Mouse (Mus musculus) myocyte (in vitro differentiated cells): ENCODE measurements around the gene Calcoco2. TPM values are rescaled to one million over a fixed set of nuclear protein-coding genes. Genes with fewer than 3 reads are reported as not detected.
"Not testable (repeated sequence)": the region's sequence is repeated elsewhere in the genome, so short reads cannot be mapped to it uniquely, and the experiment has no call there.

Experiments used
- H3K27me3 ChIP-seq: one replicate; pipeline ENCODE4 v1.6.1; 2011; ENCODE audit not compliant: control insufficient read depth, insufficient read depth, insufficient read length
- H3K36me3 ChIP-seq: one replicate; pipeline ENCODE4 v1.6.1; 2011; ENCODE audit not compliant: control insufficient read depth, insufficient read depth
- H3K4me2 ChIP-seq: one replicate; pipeline ENCODE4 v1.6.1; 2011; ENCODE audit warnings: low read depth, control low read depth
- H3K4me3 ChIP-seq: one replicate; pipeline ENCODE4 v1.5.1; 2011; ENCODE audit warnings: mild to moderate bottlenecking, control low read depth, moderate library complexity
- H3K79me2 ChIP-seq: one replicate; pipeline ENCODE4 v1.6.1; 2011; ENCODE audit not compliant: control insufficient read depth, insufficient read depth
- H3ac ChIP-seq: one replicate; pipeline ENCODE4 v1.6.1; 2011; ENCODE audit not compliant: control insufficient read depth, insufficient read length
- CEBPB ChIP-seq: IDR thresholded peaks from 2 replicates; pipeline ENCODE4 v1.6.1; 2011; ENCODE audit warnings: mild to moderate bottlenecking, moderate library complexity; ENCODE audit not compliant: poor library complexity, insufficient read depth, severe bottlenecking
- E2F4 ChIP-seq: IDR thresholded peaks from one replicate; pipeline ENCODE4 v1.6.1; 2011; ENCODE audit warnings: mild to moderate bottlenecking, control low read depth, moderate library complexity; ENCODE audit not compliant: insufficient read depth
- MAX ChIP-seq: IDR thresholded peaks from one replicate; pipeline ENCODE4 v1.6.1; 2011; ENCODE audit warnings: low read depth, mild to moderate bottlenecking, control low read depth
- MYOD1 ChIP-seq, 3 experiments: IDR thresholded peaks; one replicate each; pipeline ENCODE4 v1.6.1; 2011; ENCODE audit warnings: control low read depth in 2 of 3, low read depth in 2 of 3, mild to moderate bottlenecking in 2 of 3, moderate library complexity in 1 of 3; ENCODE audit not compliant: insufficient read length in 2 of 3, control insufficient read depth in 1 of 3
- MYOG ChIP-seq, 3 experiments: IDR thresholded peaks; one replicate each; pipeline ENCODE4 v1.6.1; 2011; ENCODE audit warnings: control low read depth in 2 of 3, low read depth in 2 of 3, mild to moderate bottlenecking in 2 of 3; ENCODE audit not compliant: insufficient read length in 2 of 3, control insufficient read depth in 1 of 3, insufficient read depth in 1 of 3
- POLR2A ChIP-seq: IDR thresholded peaks from one replicate; pipeline ENCODE4 v1.6.1; 2011; ENCODE audit warnings: low read depth, mild to moderate bottlenecking, control low read depth, moderate library complexity; ENCODE audit not compliant: insufficient read length
- POLR2AphosphoS2 ChIP-seq: IDR thresholded peaks from one replicate; pipeline ENCODE4 v1.6.1; 2011; ENCODE audit warnings: low read depth, control low read depth; ENCODE audit not compliant: insufficient read length
- REST ChIP-seq: IDR thresholded peaks from one replicate; pipeline ENCODE4 v1.6.1; 2011; ENCODE audit warnings: mild to moderate bottlenecking, control low read depth, moderate library complexity; ENCODE audit not compliant: insufficient read depth, insufficient read length
- SRF ChIP-seq: IDR thresholded peaks from one replicate; pipeline ENCODE4 v1.6.1; 2011; ENCODE audit warnings: low read depth; ENCODE audit not compliant: control insufficient read depth, insufficient read length
- TCF12 ChIP-seq: IDR thresholded peaks from one replicate; pipeline ENCODE4 v1.6.1; 2011; ENCODE audit warnings: mild to moderate bottlenecking, control low read depth; ENCODE audit not compliant: poor library complexity, insufficient read depth, severe bottlenecking
- TCF3 ChIP-seq: IDR thresholded peaks from one replicate; pipeline ENCODE4 v1.6.1; 2011; ENCODE audit warnings: low read depth, control low read depth; ENCODE audit not compliant: insufficient read length
- USF1 ChIP-seq: IDR thresholded peaks from one replicate; pipeline ENCODE4 v1.6.1; 2011; ENCODE audit warnings: low read depth, mild to moderate bottlenecking, control low read depth, moderate library complexity
- polyA plus RNA-seq: library from polyadenylated mRNA; unstranded; fragments of >200 nt; fragmentation: generic; extraction: Trizol; gene quantifications from one replicate; pipeline ENCODE4 v1.2.1, GENCODE M21; 2012; ENCODE audit warnings: missing spikeins

The Calcoco2 gene
- polyA plus RNA-seq, 1 experiment = not detected

DNA sequence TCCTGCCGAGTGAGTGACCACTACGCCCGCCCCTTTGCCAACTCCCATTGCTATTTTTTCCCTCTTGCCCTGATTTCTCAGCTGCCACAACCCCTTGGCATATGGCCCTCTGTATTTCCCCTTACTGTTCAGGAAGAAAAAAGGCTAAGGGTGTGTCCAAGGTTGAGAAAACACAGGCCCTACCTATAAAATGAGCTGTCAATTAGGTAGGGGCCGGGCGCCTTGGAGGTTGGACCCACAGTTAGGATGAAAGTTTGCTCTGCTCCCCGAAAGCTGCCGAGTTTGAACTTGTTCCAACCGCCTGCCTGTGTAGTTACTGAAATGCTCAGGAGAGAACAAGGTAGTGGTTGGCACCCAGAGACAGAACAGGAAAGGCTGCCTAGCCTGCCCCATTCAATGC lies 24.1 kb upstream of the Calcoco2 start:
- Histone ChIP-seq H3K79me2 (no peaks in the 10 kb centered on the region), H3ac (no peak overlapping the region), H3K36me3 (no peaks in the 10 kb centered on the region), H3K4me2 (no peak overlapping the region), H3K27me3 (peaks cover 5% of the 10 kb centered on the region), H3K4me3 (no peak overlapping the region)
- TF ChIP-seq TCF3 = no peak
- TF ChIP-seq MAX = no peak
- no peak for TF ChIP-seq MYOD1 (IDR thresholded peaks at IDR 0.05; ENCODE audit: control insufficient read depth in 1 of 3, insufficient read length in 2 of 3, low read depth in 2 of 3)
- TF ChIP-seq SRF = no peak
- no peak for TF ChIP-seq TCF12
- TF ChIP-seq POLR2A = no peak
- no peak for TF ChIP-seq E2F4

DNA sequence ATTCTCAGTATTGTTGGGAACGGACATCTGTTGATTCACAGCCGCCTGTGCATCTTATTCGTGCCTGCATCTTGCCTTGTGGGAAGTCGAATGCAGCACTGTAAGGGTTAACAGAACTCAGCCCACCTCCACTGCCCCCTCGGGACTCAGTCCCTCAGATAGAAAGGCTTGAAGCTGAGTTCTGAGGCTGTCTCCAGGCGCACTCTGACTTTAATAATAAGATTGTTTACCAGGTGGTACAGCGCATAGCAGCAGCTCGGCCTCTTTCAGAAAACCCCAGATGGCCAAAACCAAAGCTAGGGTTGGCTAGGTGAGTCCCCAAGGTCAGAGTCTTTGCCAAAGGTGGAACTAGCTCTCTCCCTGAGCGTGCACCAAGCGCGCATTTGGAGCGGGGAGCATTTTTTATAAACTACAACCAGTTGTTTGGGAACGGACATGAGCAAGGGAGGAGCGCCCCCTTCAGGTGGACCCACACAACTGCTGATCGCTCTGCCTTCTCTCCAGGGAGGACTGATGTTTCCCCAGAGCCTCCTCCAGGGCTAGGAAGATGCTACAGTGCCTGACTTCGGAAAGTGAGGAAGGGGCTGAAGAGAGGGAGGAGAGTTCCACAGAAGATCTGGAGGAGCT lies 21.6 kb upstream of the Calcoco2 start, which contains the start of gene Ttll6:
Gene Ttll6 (plus strand): TSS at position 548 of the 627 bp plus-strand sequence.
- Histone ChIP-seq H3K27me3 (peaks cover 5% of the 10 kb centered on the region), H3K4me3 (no peak within 1 kb of the TSS)

DNA sequence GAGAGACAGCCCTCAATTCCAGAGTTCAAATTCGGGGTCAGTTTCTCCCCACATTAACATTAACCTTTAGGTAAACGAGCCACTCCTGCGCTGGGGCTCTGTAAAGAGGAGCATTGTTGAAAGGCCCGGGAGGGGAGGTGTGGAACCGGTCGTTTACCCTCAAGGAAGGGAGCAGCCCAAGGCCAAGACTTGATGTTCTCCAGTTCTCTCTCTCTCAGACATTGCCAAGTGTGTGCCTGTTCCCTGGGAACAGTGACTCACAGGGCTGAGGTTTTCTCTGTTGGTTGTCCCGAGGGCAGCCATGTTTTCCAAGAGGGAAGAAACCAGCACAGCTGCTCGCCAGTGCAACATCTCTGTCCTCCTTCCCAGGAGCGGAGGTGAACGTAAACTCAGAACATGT lies 18.8 kb upstream of the Calcoco2 start:
- no peaks in the 10 kb centered on the region for H3K79me2 ChIP-seq
- H3K27me3 ChIP-seq = peaks cover 5% of the 10 kb centered on the region
- H3K36me3 ChIP-seq = no peaks in the 10 kb centered on the region
- no peak overlapping the region for H3ac ChIP-seq
- no peak overlapping the region for H3K4me2 ChIP-seq
- no peak for TF ChIP-seq CEBPB
- no peak for TF ChIP-seq MYOG (IDR thresholded peaks at IDR 0.05; ENCODE audit: control insufficient read depth in 1 of 3, insufficient read depth in 1 of 3, insufficient read length in 2 of 3, low read depth in 2 of 3)
- H3K4me3 ChIP-seq = no peak overlapping the region

More for the DNA sequence above, 21.6 kb upstream of the Calcoco2 start, which contains the start of gene Ttll6:
- no peak within 1 kb of the TSS for H3ac ChIP-seq
- TF ChIP-seq E2F4 = no peak
- no peak for TF ChIP-seq MYOD1 (IDR thresholded peaks at IDR 0.05; ENCODE audit: control insufficient read depth in 1 of 3, insufficient read length in 2 of 3, low read depth in 2 of 3)
- TF ChIP-seq TCF12 = no peak
- TF ChIP-seq POLR2AphosphoS2 = no peak
- no peak for TF ChIP-seq MAX
- no peak for TF ChIP-seq SRF
- no peak for TF ChIP-seq MYOG (IDR thresholded peaks at IDR 0.05; ENCODE audit: control insufficient read depth in 1 of 3, insufficient read depth in 1 of 3, insufficient read length in 2 of 3, low read depth in 2 of 3)
- TF ChIP-seq TCF3 = no peak
- no peak for TF ChIP-seq POLR2A
- TF ChIP-seq USF1 = no peak
- no peak for TF ChIP-seq REST
- no peak for TF ChIP-seq CEBPB
- H3K36me3 ChIP-seq = no peaks in the 10 kb centered on the region
- peak within 1 kb of the TSS; percentile 69 for H3K4me2 ChIP-seq
- no peaks in the 10 kb centered on the region for H3K79me2 ChIP-seq

DNA sequence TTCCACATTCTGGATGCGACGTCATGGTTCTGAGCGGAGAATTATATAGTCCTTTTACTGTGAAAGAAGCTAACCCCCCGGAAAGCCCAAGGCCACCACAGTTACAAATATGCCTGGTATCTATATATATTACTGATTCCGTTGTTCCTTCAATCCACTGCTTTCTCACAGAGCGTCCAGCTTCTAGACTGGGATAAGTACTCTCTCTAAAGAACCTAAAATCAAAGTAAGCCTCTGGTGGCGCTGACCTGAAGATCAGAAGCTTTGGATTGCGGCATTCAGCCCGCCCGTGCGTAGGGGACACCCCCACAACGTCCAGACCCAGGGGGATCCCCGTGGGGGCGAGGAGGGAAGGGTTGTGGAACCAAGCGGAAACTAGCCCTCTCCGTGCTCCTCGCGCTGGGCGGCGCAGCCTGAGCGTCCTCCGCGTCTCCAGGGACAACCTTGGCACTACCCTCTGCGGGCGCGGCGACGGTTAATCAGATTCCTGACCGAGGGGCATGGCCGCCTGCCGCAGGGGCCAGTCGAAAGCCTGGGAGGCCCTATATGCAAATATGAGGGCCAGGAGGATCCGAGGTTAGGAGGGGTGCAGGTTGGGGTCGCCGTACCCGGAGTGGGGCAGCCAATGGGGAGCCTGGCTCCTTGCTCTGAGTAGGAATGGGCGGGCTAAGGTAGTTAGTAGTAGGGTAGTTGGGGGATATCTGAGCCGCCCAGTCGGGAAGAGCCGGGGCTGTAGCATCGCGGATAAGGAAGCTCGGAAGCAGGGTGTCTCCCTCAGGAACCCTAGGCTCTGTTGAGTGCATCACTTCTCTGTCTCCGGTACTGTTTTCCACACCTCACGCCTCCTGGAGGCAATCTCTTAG lies 12.5 kb upstream of the Calcoco2 start:
- no peak for TF ChIP-seq MAX
- no peak for TF ChIP-seq SRF
- TF ChIP-seq REST = no peak
- TF ChIP-seq POLR2AphosphoS2 = no peak
- TF ChIP-seq MYOG (IDR thresholded peaks at IDR 0.05; ENCODE audit: control insufficient read depth in 1 of 3, insufficient read depth in 1 of 3, insufficient read length in 2 of 3, low read depth in 2 of 3) = no peak
- peak overlapping the region; percentile 94 for H3K4me2 ChIP-seq
- no peaks in the 10 kb centered on the region for H3K27me3 ChIP-seq
- H3K4me3 ChIP-seq = peak overlapping the region; percentile 12
- no peaks in the 10 kb centered on the region for H3K79me2 ChIP-seq
- H3K36me3 ChIP-seq = no peaks in the 10 kb centered on the region
- no peak overlapping the region for H3ac ChIP-seq

DNA sequence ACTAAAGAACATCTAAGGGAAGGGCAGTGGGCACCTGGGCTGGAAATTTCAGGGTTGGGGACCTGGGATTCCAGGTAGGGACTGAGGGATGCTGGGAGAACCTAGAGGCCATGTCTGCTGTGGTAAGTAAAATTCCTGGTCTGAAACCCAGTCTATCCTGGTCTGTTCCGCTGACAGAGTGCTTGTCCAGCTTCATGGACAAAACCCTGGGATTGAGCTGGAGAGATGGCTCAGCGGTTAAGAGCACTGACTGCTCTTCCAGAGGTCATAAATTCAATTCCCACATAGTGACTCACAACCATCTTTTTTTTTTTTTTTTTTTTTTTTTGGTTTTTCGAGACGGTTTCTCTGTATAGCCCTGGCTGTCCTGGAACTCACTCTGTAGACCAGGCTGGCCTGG lies 11.0 kb upstream of the Calcoco2 start:
- peak overlapping the region; percentile 42 for H3K4me2 ChIP-seq
- not testable (repeated sequence) for H3K79me2 ChIP-seq, H3ac ChIP-seq, H3K4me3 ChIP-seq, H3K27me3 ChIP-seq, H3K36me3 ChIP-seq
